Mouse (Mus musculus) kidney, embryonic 15.5 days (tissue): ENCODE data around the gene Daam2. TPM values are rescaled to one million over a fixed set of nuclear protein-coding genes. Genes with fewer than 3 reads are reported as not detected.
A peak's percentile ranks its signal among the peaks of the same experiment; 100 is the strongest.

Experiments
- ATAC-seq: fragments of 200-750 bp; cut with Nextera tagmentation; replicated peaks from 2 replicates; pipeline ENCODE4 v1.8.0; 2017; ENCODE audit warnings: moderate TSS enrichment; ENCODE audit not compliant: low FRiP score
- H3K27ac ChIP-seq: fragments of 300-500 bp; sonication (generic); 2 replicates; pipeline ENCODE4 v1.5.1; 2015; ENCODE audit warnings: mild to moderate bottlenecking, inconsistent platforms
- H3K27me3 ChIP-seq: fragments of 300-500 bp; sonication (generic); 2 replicates; pipeline ENCODE4 v1.6.1; 2015; ENCODE audit warnings: inconsistent platforms
- H3K36me3 ChIP-seq: fragments of 300-500 bp; sonication (generic); 2 replicates; pipeline ENCODE4 v1.6.1; 2015; ENCODE audit warnings: inconsistent platforms
- H3K4me1 ChIP-seq: fragments of 300-500 bp; sonication (generic); 2 replicates; pipeline ENCODE4 v1.6.1; 2015; ENCODE audit warnings: inconsistent platforms
- H3K4me2 ChIP-seq: fragments of 300-500 bp; sonication (generic); 2 replicates; pipeline ENCODE4 v1.6.1; 2015; ENCODE audit warnings: moderate library complexity, mild to moderate bottlenecking, inconsistent platforms
- H3K4me3 ChIP-seq: fragments of 300-500 bp; sonication (generic); replicated peaks from 2 replicates; pipeline ENCODE4 v1.5.1; 2015; ENCODE audit warnings: mild to moderate bottlenecking, inconsistent platforms
- H3K9ac ChIP-seq: fragments of 300-500 bp; sonication (generic); 2 replicates; pipeline ENCODE4 v1.6.1; 2015; ENCODE audit warnings: mild to moderate bottlenecking, inconsistent platforms
- H3K9me3 ChIP-seq: fragments of 300-500 bp; sonication (generic); replicated peaks from 2 replicates; pipeline ENCODE4 v1.6.1; 2016; ENCODE audit warnings: inconsistent platforms
- WGBS: fragments of 180-500 bp; shearing (Covaris S2); methylation state at CpG from one replicate; pipeline ENCODE4 v1.1.7; 2015; ENCODE audit warnings: mixed read lengths; 5-methylcytosine and 5-hydroxymethylcytosine counted together
- polyA plus RNA-seq: library from polyadenylated mRNA; unstranded; fragments of >200 nt; fragmentation: Nextera tagmentation; extraction: Ambion mirVana; gene quantifications from 2 replicates; pipeline ENCODE4 v1.2.1, GENCODE M21; 2015

Daam2 gene
- polyA plus RNA-seq, 1 experiment from 2014 or later: 7.1 TPM

GRCm38 (mm10) chr17:49428239-49428688 is 135.9 kb downstream of the Daam2 start, which contains the start of gene Mocs1:
Gene Mocs1, plus strand, starts transcription at chr17:49428362.
- Histone ChIP-seq H3K27me3 (no peaks in the 10 kb centered on the region), H3K9ac (peak within 1 kb of the TSS; percentile 82), H3K4me1 (peaks cover 41% of the 10 kb centered on the region), H3K36me3 (0 out of 2 replicates have a peak, but pooled peaks cover 5% of the 10 kb centered on the region), H3K4me2 (peak within 1 kb of the TSS; percentile 71), H3K4me3 (peak within 1 kb of the TSS; percentile 63), H3K27ac (peak within 1 kb of the TSS; percentile 75), H3K9me3 (no peaks in the 10 kb centered on the region)
- ATAC-seq: peak; percentile 99
- under 1% methylated on average over 28 of the region's 28 CpGs for WGBS

GRCm38 (mm10) chr17:49427631-49428238 is 136.4 kb downstream of the Daam2 start:
- Histone ChIP-seq H3K4me3 (peak overlapping the region; percentile 63), H3K4me2 (peak overlapping the region; percentile 71), H3K4me1 (peaks cover 36% of the 10 kb centered on the region), H3K36me3 (no peaks in the 10 kb centered on the region), H3K27ac (no peak overlapping the region), H3K9me3 (no peaks in the 10 kb centered on the region), H3K9ac (no peak overlapping the region), H3K27me3 (no peaks in the 10 kb centered on the region)
- 20% methylated on average over 9 of the region's 9 CpGs for WGBS
- peak; percentile 1 for ATAC-seq

GRCm38 (mm10) chr17:49423872-49424271 is 140.3 kb downstream of the Daam2 start:
- ATAC-seq: no peak
- no peaks in the 10 kb centered on the region for H3K36me3 ChIP-seq
- no peaks in the 10 kb centered on the region for H3K9me3 ChIP-seq
- WGBS: 87% methylated on average over 3 of the region's 3 CpGs
- peaks cover 7% of the 10 kb centered on the region for H3K4me1 ChIP-seq
- H3K4me3 ChIP-seq: no peak overlapping the region
- H3K4me2 ChIP-seq: no peak overlapping the region
- no peaks in the 10 kb centered on the region for H3K27me3 ChIP-seq
- no peak overlapping the region for H3K9ac ChIP-seq
- H3K27ac ChIP-seq: no peak overlapping the region

GRCm38 (mm10) chr17:49423067-49423325 is 141.1 kb downstream of the Daam2 start:
- Histone ChIP-seq H3K9ac (no peak overlapping the region), H3K9me3 (no peaks in the 10 kb centered on the region), H3K36me3 (no peaks in the 10 kb centered on the region), H3K4me3 (no peak overlapping the region), H3K27ac (no peak overlapping the region), H3K4me2 (no peak overlapping the region), H3K4me1 (peaks cover 4% of the 10 kb centered on the region; the same call in 1 of the 2 replicates), H3K27me3 (no peaks in the 10 kb centered on the region)
- no peak for ATAC-seq
- WGBS: 82% methylated on average over 2 of the region's 2 CpGs

- Histone ChIP-seq H3K4me3 (no peak overlapping the region), H3K4me2 (no peak overlapping the region), H3K27ac (no peak overlapping the region), H3K9me3 (no peaks in the 10 kb centered on the region), H3K27me3 (no peaks in the 10 kb centered on the region), H3K4me1 (no peaks in the 10 kb centered on the region), H3K9ac (no peak overlapping the region), H3K36me3 (no peaks in the 10 kb centered on the region)
- no peak for ATAC-seq
- WGBS: 76% methylated on average over 3 of the region's 3 CpGs
Measured at GRCm38 (mm10) chr17:49422286-49423066, 141.7 kb downstream of the Daam2 start.

GRCm38 (mm10) chr17:49419813-49420212 is 144.3 kb downstream of the Daam2 start:
- Histone ChIP-seq H3K9me3 (no peaks in the 10 kb centered on the region), H3K9ac (no peak overlapping the region), H3K27me3 (no peaks in the 10 kb centered on the region), H3K4me3 (no peak overlapping the region), H3K4me1 (no peaks in the 10 kb centered on the region), H3K36me3 (no peaks in the 10 kb centered on the region), H3K27ac (no peak overlapping the region), H3K4me2 (no peak overlapping the region)
- 51% methylated on average over 6 of the region's 6 CpGs for WGBS
- no peak for ATAC-seq

- no peak overlapping the region for H3K9ac ChIP-seq
- no peak overlapping the region for H3K4me2 ChIP-seq
- no peaks in the 10 kb centered on the region for H3K36me3 ChIP-seq
- H3K27me3 ChIP-seq: no peaks in the 10 kb centered on the region
- no peaks in the 10 kb centered on the region for H3K4me1 ChIP-seq
- H3K4me3 ChIP-seq: no peak overlapping the region
- no peaks in the 10 kb centered on the region for H3K9me3 ChIP-seq
- no peak for ATAC-seq
- 82% methylated on average over 3 of the region's 3 CpGs for WGBS
- no peak overlapping the region for H3K27ac ChIP-seq
Measured at GRCm38 (mm10) chr17:49416228-49416627, 147.9 kb downstream of the Daam2 start.

- Histone ChIP-seq H3K36me3 (no peaks in the 10 kb centered on the region), H3K27me3 (no peaks in the 10 kb centered on the region), H3K9me3 (no peaks in the 10 kb centered on the region), H3K4me2 (no peak overlapping the region), H3K9ac (no peak overlapping the region), H3K4me3 (no peak overlapping the region), H3K4me1 (no peaks in the 10 kb centered on the region), H3K27ac (no peak overlapping the region)
- WGBS: 53% methylated on average over 3 of the region's 3 CpGs
- no peak for ATAC-seq
Measured at GRCm38 (mm10) chr17:49413554-49413953, 150.6 kb downstream of the Daam2 start.

GRCm38 (mm10) chr17:49412974-49413373 is 151.2 kb downstream of the Daam2 start:
- Histone ChIP-seq H3K9me3 (no peaks in the 10 kb centered on the region), H3K27ac (no peak overlapping the region), H3K4me1 (no peaks in the 10 kb centered on the region), H3K4me3 (no peak overlapping the region), H3K36me3 (no peaks in the 10 kb centered on the region), H3K4me2 (no peak overlapping the region), H3K27me3 (no peaks in the 10 kb centered on the region), H3K9ac (no peak overlapping the region)
- no peak for ATAC-seq
- WGBS: 88% methylated on average over 5 of the region's 5 CpGs

Other genes starting within 250 kb of the Daam2 start
- gene Mocs1, start 136.0 kb downstream of the Daam2 start, polyA plus RNA-seq: 8.4 and 8.9 TPM in 2 replicates
- gene Kif6, start 50.8 kb upstream of the Daam2 start, polyA plus RNA-seq: 2.1 TPM in 2 replicates